ENCODE assay signal across 9 mouse cellular contexts in genomic region chr11:70506385-70506784, GRCm38 (mm10). TPM values are rescaled to one million over a fixed set of nuclear protein-coding genes. Genes with fewer than 3 reads are reported as not detected.
DNase-seq lines count a peak whose midpoint lies in the region; ATAC-seq and TF ChIP-seq lines count a peak whose summit lies in the region.
"Had no signal": no experiment of that assay in that cellular context is flagged by ENCODE, and none has a peak within 500 bp of the region (broad histone marks: within the 10 kb centered on the region; RNA-seq: fewer than 3 reads in every experiment).

No protein-coding gene starts in this region.

- no peaks in the 10 kb centered on the region for H3K79me2 ChIP-seq in MEL (ENCODE audit: control insufficient read depth, insufficient read depth, low read length, poor library complexity)

- H3K36me3 ChIP-seq in hindbrain, embryonic 11.5 days (ENCODE audit: control insufficient read depth, insufficient read depth, low read length): no peaks in the 10 kb centered on the region
- H3K36me3 ChIP-seq in hindbrain, embryonic 12.5 days: no peaks in the 10 kb centered on the region
- peaks cover 0 to 12% of the 10 kb centered on the region in 2 experiments; a peak in 2 of 4 replicates for H3K36me3 ChIP-seq in MEL (ENCODE audit: control insufficient read depth in 1 of 2, insufficient read depth in 2 of 2, low read length in 2 of 2)
- H3K36me3 ChIP-seq: midbrain, embryonic 12.5 days had no signal

- no peaks in the 10 kb centered on the region for H3K9me3 ChIP-seq in hindbrain, embryonic 11.5 days (ENCODE audit: control insufficient read depth, low read length)
- no peaks in the 10 kb centered on the region for H3K9me3 ChIP-seq in hindbrain, embryonic 12.5 days (replicated peaks)
- no peaks in the 10 kb centered on the region for H3K9me3 ChIP-seq in MEL (replicated peaks; ENCODE audit: insufficient read depth, low read length)
- H3K9me3 ChIP-seq: midbrain, embryonic 12.5 days had no signal

- TF ChIP-seq EP300 in MEL (IDR thresholded peaks at IDR 0.05; ENCODE audit: low read depth in 1 of 2, low read length in 2 of 2): 0 out of 4 replicates have a peak, but pooled peaks of 1 of the 2 experiments have one; percentile 19

- peak; percentile 89 for TF ChIP-seq RAD21 in MEL (IDR thresholded peaks at IDR 0.05; ENCODE audit: low read depth, low read length)

- H3K4me2 ChIP-seq in hindbrain, embryonic 11.5 days (replicated peaks; ENCODE audit: low read depth, low read length): no peak overlapping the region
- H3K4me2 ChIP-seq in hindbrain, embryonic 12.5 days (replicated peaks): no peak overlapping the region
- H3K4me2 ChIP-seq: midbrain, embryonic 12.5 days had no signal

- no peak for ATAC-seq in hindbrain, embryonic 11.5 days (ENCODE audit: low FRiP score)
- no peak for ATAC-seq in hindbrain, embryonic 12.5 days (ENCODE audit: low FRiP score)
- ATAC-seq in common myeloid progenitor, adult 5-6 weeks (replicated peaks; ENCODE audit: low read depth, poor library complexity, severe bottlenecking): peak; percentile 83
- peak; percentile 77 for ATAC-seq in monocyte, adult 5-6 weeks (replicated peaks; ENCODE audit: insufficient number of reproducible peaks, low FRiP score, low TSS enrichment, poor library complexity, severe bottlenecking)

- H3K4me1 ChIP-seq in hindbrain, embryonic 11.5 days (replicated peaks; ENCODE audit: control insufficient read depth, insufficient read depth, low read length): no peaks in the 10 kb centered on the region
- H3K4me1 ChIP-seq in hindbrain, embryonic 12.5 days: peaks cover 8% of the 10 kb centered on the region
- peaks cover 0 to 18% of the 10 kb centered on the region in 2 experiments; a peak in 2 of 4 replicates for H3K4me1 ChIP-seq in MEL (ENCODE audit: control insufficient read depth in 1 of 2, insufficient read depth in 2 of 2, low read length in 2 of 2)

- H3K9ac ChIP-seq in hindbrain, embryonic 11.5 days (ENCODE audit: low read depth, low read length): no peak overlapping the region
- H3K9ac ChIP-seq in hindbrain, embryonic 12.5 days: no peak overlapping the region
- peak overlapping the region; percentile 50; the same call in 1 of the 2 replicates for H3K9ac ChIP-seq in MEL (ENCODE audit: control insufficient read depth, low read depth, low read length, poor library complexity, severe bottlenecking)
- H3K9ac ChIP-seq: midbrain, embryonic 12.5 days had no signal

- H3K27me3 ChIP-seq in hindbrain, embryonic 11.5 days (ENCODE audit: control insufficient read depth, insufficient read depth, low read length): no peaks in the 10 kb centered on the region
- H3K27me3 ChIP-seq in hindbrain, embryonic 12.5 days: 0 out of 2 replicates have a peak, but pooled peaks cover 20% of the 10 kb centered on the region
- H3K27me3 ChIP-seq in MEL (ENCODE audit: control insufficient read depth in 1 of 2, insufficient read depth in 2 of 2, low read length in 2 of 2): peaks cover 9 to 15% of the 10 kb centered on the region in 2 experiments

- no peak for TF ChIP-seq POLR2A in MEL (IDR thresholded peaks at IDR 0.05; ENCODE audit: control insufficient read depth in 1 of 2, insufficient read depth in 1 of 2, low read depth in 1 of 2, low read length in 2 of 2, poor library complexity in 1 of 2)

- no peak overlapping the region for H3K27ac ChIP-seq in hindbrain, embryonic 11.5 days (ENCODE audit: low read depth, low read length)
- no peak overlapping the region for H3K27ac ChIP-seq in hindbrain, embryonic 12.5 days
- H3K27ac ChIP-seq in MEL (ENCODE audit: control insufficient read depth, low read depth, low read length): no peak overlapping the region
- H3K27ac ChIP-seq: midbrain, embryonic 12.5 days had no signal

- TF ChIP-seq CTCF in MEL (IDR thresholded peaks at IDR 0.05 in 2 of 3, conservative IDR thresholded peaks at IDR 0.05 in 1 of 3; ENCODE audit: control insufficient read depth in 1 of 3, insufficient read depth in 1 of 3, low read depth in 2 of 3, low read length in 3 of 3, poor library complexity in 1 of 3, severe bottlenecking in 1 of 3): peak; percentile 63 to 94 (median 68)

- no peak overlapping the region for H3K4me3 ChIP-seq in hindbrain, embryonic 11.5 days (ENCODE audit: low read depth, low read length)
- H3K4me3 ChIP-seq in hindbrain, embryonic 12.5 days: no peak overlapping the region
- H3K4me3 ChIP-seq in MEL (ENCODE audit: control insufficient read depth in 1 of 2, insufficient read depth in 1 of 2, low read depth in 2 of 2, low read length in 2 of 2): peak overlapping the region; percentile 55 to 65
- H3K4me3 ChIP-seq: midbrain, embryonic 12.5 days had no signal

- intact Hi-C loops in heart, postnatal 10 days (cut with DNase I): loop anchor here (1.0 to 2.0 kb wide), 2 partner anchors 54 to 92 kb away; no protein-coding TSS in a partner anchor
- intact Hi-C loops in left cerebral cortex, postnatal 25 days (cut with DNase I): loop anchor here (1.0 to 5.0 kb wide), 3 partner anchors 54 to 92 kb away; partner anchors contain the start of gene Arrb2

- DNase-seq in hindbrain, embryonic 11.5 days (ENCODE audit: low spot score): peak; percentile 65
- peak; percentile 90 for DNase-seq in MEL (ENCODE audit: low read depth, low spot score)
- peak; percentile 87 to 91 for DNase-seq in heart, postnatal 10 days
- DNase-seq in left cerebral cortex, postnatal 25 days (ENCODE audit: low spot score in 2 of 2): peak; percentile 26 to 44
- peak; percentile 53 to 78 for DNase-seq in thymus, adult 18-20 months

- 34% methylated on average over 4 of the region's 4 CpGs for WGBS in hindbrain, embryonic 11.5 days
- 27% methylated on average over 4 of the region's 4 CpGs for WGBS in hindbrain, embryonic 12.5 days

TF ChIP-seq in MEL, 35 proteins besides CTCF, POLR2A, EP300 and RAD21 (continues in another document):
- TF ChIP-seq UBTF (IDR thresholded peaks at IDR 0.05; ENCODE audit: borderline replicate concordance, insufficient read depth, low read depth, low read length): no peak
- no peak for TF ChIP-seq CHD2 (IDR thresholded peaks at IDR 0.05; ENCODE audit: low read length)
- TF ChIP-seq MYB (IDR thresholded peaks at IDR 0.05; ENCODE audit: low read depth, low read length): no peak
- no peak for TF ChIP-seq TAL1 (IDR thresholded peaks at IDR 0.05; ENCODE audit: low read length)
- TF ChIP-seq HCFC1 (IDR thresholded peaks at IDR 0.05; ENCODE audit: low read depth, low read length): 0 out of 2 replicates have a peak, but pooled peaks have one; percentile 30

RNA-seq across cellular contexts. Expression of gene Tm4sf5, which starts 1.3 kb away (rescaled TPM):
- polyA plus RNA-seq in hindbrain, embryonic 11.5 days (2014; fragmentation: Nextera tagmentation; extraction: Ambion mirVana): 0.45 TPM in 1 of 2 replicates, not detected in the other
- polyA plus RNA-seq in hindbrain, embryonic 12.5 days (2016; fragmentation: Nextera tagmentation; extraction: Ambion mirVana): 0.36 TPM in 1 of 2 replicates, not detected in the other
- 0.27 TPM in 1 of 2 replicates, not detected in the other for total RNA-seq in MEL (2012; rRNA removed)
- polyA plus RNA-seq in MEL (2012; ENCODE audit: insufficient read depth in 1 of 2, insufficient read length in 2 of 2, low read depth in 1 of 2, low replicate concordance in 2 of 2, missing spikeins in 1 of 2): under 1 TPM in 1 of 2 experiments, not detected in 1; 0.21 TPM
- total RNA-seq in common myeloid progenitor, adult 5-6 weeks (2017): not detected in 2 replicates
- total RNA-seq in heart, postnatal 10 days (2021): 1 to 10 TPM in 1 of 2 experiments, under 1 TPM in 1; 0.89 to 1.4 TPM
- not detected for total RNA-seq in left cerebral cortex, postnatal 25 days (2021)
- not detected in 3 replicates for total RNA-seq in monocyte, adult 5-6 weeks (2017)

RNA-seq across cellular contexts. Expression of gene Vmo1, which starts 8.0 kb away (rescaled TPM):
- 0.36 TPM in 1 of 2 replicates, not detected in the other for polyA plus RNA-seq in hindbrain, embryonic 11.5 days (2014; fragmentation: Nextera tagmentation; extraction: Ambion mirVana)
- polyA plus RNA-seq in hindbrain, embryonic 12.5 days (2016; fragmentation: Nextera tagmentation; extraction: Ambion mirVana): 0.34 TPM in 1 of 2 replicates, not detected in the other
- not detected in 2 replicates for total RNA-seq in MEL (2012; rRNA removed)
- not detected for polyA plus RNA-seq in MEL (2012; ENCODE audit: insufficient read depth in 1 of 2, insufficient read length in 2 of 2, low read depth in 1 of 2, low replicate concordance in 2 of 2, missing spikeins in 1 of 2)
- total RNA-seq in common myeloid progenitor, adult 5-6 weeks (2017): not detected in 2 replicates
- total RNA-seq in heart, postnatal 10 days (2021): not detected
- not detected for total RNA-seq in left cerebral cortex, postnatal 25 days (2021)
- total RNA-seq in monocyte, adult 5-6 weeks (2017): not detected in 3 replicates
- polyA plus RNA-seq: midbrain, embryonic 12.5 days had no signal

RNA-seq across cellular contexts. Expression of gene Gltpd2, which starts 12.6 kb away (rescaled TPM):
- 0.14 and 0.45 TPM in 2 replicates for polyA plus RNA-seq in hindbrain, embryonic 11.5 days (2014; fragmentation: Nextera tagmentation; extraction: Ambion mirVana)
- polyA plus RNA-seq in hindbrain, embryonic 12.5 days (2016; fragmentation: Nextera tagmentation; extraction: Ambion mirVana): 0.36 TPM in 1 of 2 replicates, not detected in the other
- total RNA-seq in MEL (2012; rRNA removed): not detected in 2 replicates
- polyA plus RNA-seq in MEL (2012; ENCODE audit: insufficient read depth in 1 of 2, insufficient read length in 2 of 2, low read depth in 1 of 2, low replicate concordance in 2 of 2, missing spikeins in 1 of 2): under 1 TPM in 1 of 2 experiments, not detected in 1; 0.06 TPM
- not detected in 2 replicates for total RNA-seq in common myeloid progenitor, adult 5-6 weeks (2017)
- total RNA-seq in heart, postnatal 10 days (2021): not detected
- total RNA-seq in left cerebral cortex, postnatal 25 days (2021): not detected
- total RNA-seq in monocyte, adult 5-6 weeks (2017): not detected in 3 replicates
- polyA plus RNA-seq: midbrain, embryonic 12.5 days had no signal

RNA-seq across cellular contexts. Expression of gene Psmb6, which starts 18.8 kb away (rescaled TPM):
- polyA plus RNA-seq in hindbrain, embryonic 11.5 days (2014; fragmentation: Nextera tagmentation; extraction: Ambion mirVana): 895 and 918 TPM in 2 replicates
- polyA plus RNA-seq in hindbrain, embryonic 12.5 days (2016; fragmentation: Nextera tagmentation; extraction: Ambion mirVana): 679 and 744 TPM in 2 replicates
- total RNA-seq in MEL (2012; rRNA removed): 602 and 671 TPM in 2 replicates
- 100 to 1,000 TPM in 1 of 2 experiments, not detected in 1; 462 TPM for polyA plus RNA-seq in MEL (2012; ENCODE audit: insufficient read depth in 1 of 2, insufficient read length in 2 of 2, low read depth in 1 of 2, low replicate concordance in 2 of 2, missing spikeins in 1 of 2)
- 218 and 223 TPM in 2 replicates for total RNA-seq in common myeloid progenitor, adult 5-6 weeks (2017)
- total RNA-seq in heart, postnatal 10 days (2021): 100 to 1,000 TPM; 264 to 266 TPM
- total RNA-seq in left cerebral cortex, postnatal 25 days (2021): 100 to 1,000 TPM; 172 to 186 TPM
- total RNA-seq in monocyte, adult 5-6 weeks (2017): 181 to 224 TPM (median 209 TPM) in 3 replicates

RNA-seq across cellular contexts. Expression of gene Gm40193, which starts 26.4 kb away (rescaled TPM):
- polyA plus RNA-seq in hindbrain, embryonic 11.5 days (2014; fragmentation: Nextera tagmentation; extraction: Ambion mirVana): not detected in 2 replicates
- polyA plus RNA-seq in hindbrain, embryonic 12.5 days (2016; fragmentation: Nextera tagmentation; extraction: Ambion mirVana): not detected in 2 replicates
- not detected in 2 replicates for total RNA-seq in MEL (2012; rRNA removed)
- not detected for polyA plus RNA-seq in MEL (2012; ENCODE audit: insufficient read depth in 1 of 2, insufficient read length in 2 of 2, low read depth in 1 of 2, low replicate concordance in 2 of 2, missing spikeins in 1 of 2)
- total RNA-seq in common myeloid progenitor, adult 5-6 weeks (2017): not detected in 2 replicates
- not detected for total RNA-seq in heart, postnatal 10 days (2021)
- total RNA-seq in left cerebral cortex, postnatal 25 days (2021): not detected
- total RNA-seq in monocyte, adult 5-6 weeks (2017): not detected in 3 replicates
- polyA plus RNA-seq: midbrain, embryonic 12.5 days had no signal

Comparison
In these comparisons a context has a peak if more than half of its experiments do, and no peak if none do; other contexts are left out.
1. ATAC-seq: peak in common myeloid progenitor, adult 5-6 weeks (single experiment) and monocyte, adult 5-6 weeks (single experiment); none in hindbrain, embryonic 11.5 days (single experiment) and hindbrain, embryonic 12.5 days (single experiment).
2. DNase-seq: peak in every context shown above with its lines; median percentile 90 in MEL; 89 in heart, postnatal 10 days; 66 in thymus, adult 18-20 months; 65 in hindbrain, embryonic 11.5 days; 35 in left cerebral cortex, postnatal 25 days.
3. H3K4me3 ChIP-seq: peak in MEL (2 of 2); none in hindbrain, embryonic 11.5 days (single experiment) and hindbrain, embryonic 12.5 days (single experiment).